Mouse (Mus musculus) hematopoietic stem cell, adult 5-6 weeks (primary cell): ENCODE results near the gene Fpr2. TPM values are rescaled to one million over a fixed set of nuclear protein-coding genes. Genes with fewer than 3 reads are reported as not detected.

Source experiments
- total RNA-seq: library from RNA; stranded (forward); fragments of 172-1452, 232-1000 nt; gene quantifications from 2 replicates; pipeline ENCODE4 v1.2.3, GENCODE M21; 2017

The Fpr2 gene
- total RNA-seq, 1 experiment from 2014 or later, result 8.1 TPM

Other genes starting within 250 kb of the Fpr2 start
- 0.13 TPM in 1 of 2 replicates, not detected in the other for gene Vmn2r90, start 184.1 kb upstream of the Fpr2 start, total RNA-seq
- 0.94 and 11.9 TPM in 2 replicates for gene Spaca6, start 60.7 kb upstream of the Fpr2 start, total RNA-seq
- gene Has1, start 32.6 kb upstream of the Fpr2 start, total RNA-seq, result not detected in 2 replicates
- 2.7 and 12.1 TPM in 2 replicates for gene Fpr1, start 3.9 kb upstream of the Fpr2 start, total RNA-seq
- not detected in 2 replicates for gene Fpr3, start within 50 bp of the Fpr2 start, total RNA-seq
- not detected in 2 replicates for gene Fpr-rs4, start 133.9 kb downstream of the Fpr2 start, total RNA-seq
- not detected in 2 replicates for gene Vmn2r124, start 161.6 kb downstream of the Fpr2 start, total RNA-seq
- not detected in 2 replicates for gene Vmn2r91, start 197.2 kb downstream of the Fpr2 start, total RNA-seq